In the genomic region with DNA sequence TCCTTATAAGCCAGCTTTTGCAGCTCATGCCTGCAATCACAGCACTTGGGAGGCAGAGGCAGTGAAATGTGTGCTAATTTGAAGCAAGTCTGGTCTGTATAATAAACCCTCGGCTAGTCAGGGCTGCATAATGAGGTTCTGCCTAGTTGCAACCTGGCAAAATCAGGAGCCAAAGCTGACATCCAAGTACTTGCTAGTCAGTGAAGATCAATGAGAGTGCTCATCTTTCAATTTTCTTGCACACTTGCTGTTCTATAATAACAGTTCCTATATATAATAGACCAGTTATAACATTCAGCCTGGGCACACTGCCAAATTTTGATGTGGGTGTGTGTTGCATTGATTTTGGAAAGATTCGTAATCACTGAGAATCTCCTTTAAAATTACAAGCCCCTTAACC, we compare ENCODE assay signal across 17 mouse cellular contexts. TPM values are rescaled to one million over a fixed set of nuclear protein-coding genes. Genes with fewer than 3 reads are reported as not detected.
DNase-seq lines count a peak whose midpoint lies in the region; ATAC-seq lines count a peak whose summit lies in the region.
"Had no signal": no experiment of that assay in that cellular context is flagged by ENCODE, and none has a peak within 500 bp of the region (broad histone marks: within the 10 kb centered on the region; RNA-seq: fewer than 3 reads in every experiment).

No protein-coding gene starts in this region.

- H3K9ac ChIP-seq in forebrain, embryonic 11.5 days (ENCODE audit: low read length), result no peak overlapping the region
- no peak overlapping the region for H3K9ac ChIP-seq in midbrain, embryonic 16.5 days (ENCODE audit: low read depth, low read length)
- no peak overlapping the region for H3K9ac ChIP-seq in intestine, embryonic 16.5 days (ENCODE audit: low read depth, low read length)
- H3K9ac ChIP-seq: heart, embryonic 13.5 days; liver, embryonic 12.5 days; neural tube, embryonic 15.5 days had no signal

- no peaks in the 10 kb centered on the region for H3K27me3 ChIP-seq in forebrain, embryonic 11.5 days (ENCODE audit: control insufficient read depth, insufficient read depth, low read length)
- no peaks in the 10 kb centered on the region for H3K27me3 ChIP-seq in forebrain, embryonic 10.5 days (ENCODE audit: poor library complexity, severe bottlenecking)
- no peaks in the 10 kb centered on the region for H3K27me3 ChIP-seq in midbrain, embryonic 16.5 days (ENCODE audit: control insufficient read depth, insufficient read depth, low read depth, low read length)
- H3K27me3 ChIP-seq in midbrain, embryonic 10.5 days (ENCODE audit: low read depth, poor library complexity, severe bottlenecking), result no peaks in the 10 kb centered on the region
- H3K27me3 ChIP-seq in intestine, embryonic 16.5 days (replicated peaks; ENCODE audit: control insufficient read depth, insufficient read depth, low read length), result no peaks in the 10 kb centered on the region
- H3K27me3 ChIP-seq: heart, embryonic 13.5 days; liver, embryonic 12.5 days; neural tube, embryonic 15.5 days had no signal

- no peak overlapping the region for H3K4me2 ChIP-seq in forebrain, embryonic 11.5 days (ENCODE audit: low read depth, low read length, severe bottlenecking)
- no peak overlapping the region for H3K4me2 ChIP-seq in midbrain, embryonic 16.5 days (ENCODE audit: low read length)
- H3K4me2 ChIP-seq in intestine, embryonic 16.5 days (ENCODE audit: low read depth, low read length), result no peak overlapping the region
- H3K4me2 ChIP-seq: heart, embryonic 13.5 days; liver, embryonic 12.5 days; neural tube, embryonic 15.5 days had no signal

- H3K4me1 ChIP-seq in forebrain, embryonic 11.5 days (replicated peaks; ENCODE audit: control insufficient read depth, insufficient read depth, low read length), result no peaks in the 10 kb centered on the region
- H3K4me1 ChIP-seq in forebrain, embryonic 10.5 days, result no peaks in the 10 kb centered on the region
- H3K4me1 ChIP-seq in midbrain, embryonic 16.5 days (ENCODE audit: control insufficient read depth, insufficient read depth, low read length), result no peaks in the 10 kb centered on the region
- no peaks in the 10 kb centered on the region for H3K4me1 ChIP-seq in midbrain, embryonic 10.5 days
- H3K4me1 ChIP-seq in intestine, embryonic 16.5 days (ENCODE audit: control insufficient read depth, insufficient read depth, low read length), result no peaks in the 10 kb centered on the region
- H3K4me1 ChIP-seq: heart, embryonic 13.5 days; liver, embryonic 12.5 days; neural tube, embryonic 15.5 days had no signal

- 51% methylated on average over 2 of the region's 2 CpGs for WGBS in forebrain, embryonic 11.5 days
- WGBS in forebrain, embryonic 10.5 days, result 60% methylated on average over 2 of the region's 2 CpGs
- 37% methylated on average over 2 of the region's 2 CpGs for WGBS in midbrain, embryonic 16.5 days
- WGBS in midbrain, embryonic 10.5 days, result 72% methylated on average over 2 of the region's 2 CpGs
- 52% methylated on average over 2 of the region's 2 CpGs for WGBS in intestine, embryonic 16.5 days

- no peak overlapping the region for H3K27ac ChIP-seq in forebrain, embryonic 11.5 days (ENCODE audit: low read depth, low read length)
- no peak overlapping the region for H3K27ac ChIP-seq in forebrain, embryonic 10.5 days
- no peak overlapping the region for H3K27ac ChIP-seq in midbrain, embryonic 16.5 days (ENCODE audit: low read length)
- H3K27ac ChIP-seq in midbrain, embryonic 10.5 days (replicated peaks), result no peak overlapping the region
- no peak overlapping the region for H3K27ac ChIP-seq in intestine, embryonic 16.5 days (ENCODE audit: low read length)
- H3K27ac ChIP-seq: heart, embryonic 13.5 days; liver, embryonic 12.5 days; neural tube, embryonic 15.5 days; stomach, postnatal 0 days had no signal

- H3K4me3 ChIP-seq in forebrain, embryonic 11.5 days (ENCODE audit: low read depth, low read length), result no peak overlapping the region
- H3K4me3 ChIP-seq in forebrain, embryonic 10.5 days, result no peak overlapping the region
- H3K4me3 ChIP-seq in midbrain, embryonic 16.5 days (ENCODE audit: low read depth, low read length), result no peak overlapping the region
- H3K4me3 ChIP-seq in midbrain, embryonic 10.5 days, result no peak overlapping the region
- no peak overlapping the region for H3K4me3 ChIP-seq in intestine, embryonic 16.5 days (ENCODE audit: low read length)
- H3K4me3 ChIP-seq: heart, embryonic 13.5 days; liver, embryonic 12.5 days; neural tube, embryonic 15.5 days had no signal

- no peak for DNase-seq in forebrain, embryonic 11.5 days (ENCODE audit: low spot score)
- DNase-seq in forebrain, embryonic 10.5 days (ENCODE audit: extremely low spot score, low spot score), result no peak
- no peak for DNase-seq in midbrain, embryonic 10.5 days (ENCODE audit: low spot score)
- DNase-seq in retina, embryonic 14.5 days (ENCODE audit: low spot score), result peak; percentile 3
- no peak for DNase-seq in urinary bladder, adult 2 months (ENCODE audit: low spot score)
- DNase-seq in urinary bladder, postnatal 4 days (ENCODE audit: low spot score in 2 of 2), result no peak
- DNase-seq: adrenal gland, adult 8-10 months; cerebellum, adult 11 months; gastrocnemius, postnatal 14 days; kidney, postnatal 10 days; lung, postnatal 10 days had no signal

- H3K36me3 ChIP-seq in forebrain, embryonic 11.5 days (ENCODE audit: control insufficient read depth, insufficient read depth, low read length), result no peaks in the 10 kb centered on the region
- no peaks in the 10 kb centered on the region for H3K36me3 ChIP-seq in forebrain, embryonic 10.5 days (replicated peaks)
- H3K36me3 ChIP-seq in midbrain, embryonic 16.5 days (ENCODE audit: control insufficient read depth, insufficient read depth, low read length), result no peaks in the 10 kb centered on the region
- H3K36me3 ChIP-seq in midbrain, embryonic 10.5 days, result no peaks in the 10 kb centered on the region
- no peaks in the 10 kb centered on the region for H3K36me3 ChIP-seq in intestine, embryonic 16.5 days (ENCODE audit: control insufficient read depth, insufficient read depth, low read length)
- H3K36me3 ChIP-seq: heart, embryonic 13.5 days; liver, embryonic 12.5 days; neural tube, embryonic 15.5 days had no signal

- ATAC-seq in forebrain, embryonic 11.5 days (replicated peaks; ENCODE audit: low FRiP score), result peak; percentile 49; the same call in 1 of the 2 replicates
- peak; percentile 54; the same call in 1 of the 2 replicates for ATAC-seq in midbrain, embryonic 16.5 days
- no peak for ATAC-seq in intestine, embryonic 16.5 days
- ATAC-seq: liver, embryonic 12.5 days had no signal

- no peaks in the 10 kb centered on the region for H3K9me3 ChIP-seq in forebrain, embryonic 11.5 days (ENCODE audit: control insufficient read depth, low read length)
- no peaks in the 10 kb centered on the region for H3K9me3 ChIP-seq in forebrain, embryonic 10.5 days
- H3K9me3 ChIP-seq in midbrain, embryonic 16.5 days (replicated peaks; ENCODE audit: control insufficient read depth, low read length, poor library complexity, severe bottlenecking), result no peaks in the 10 kb centered on the region
- no peaks in the 10 kb centered on the region for H3K9me3 ChIP-seq in midbrain, embryonic 10.5 days (replicated peaks)
- no peaks in the 10 kb centered on the region for H3K9me3 ChIP-seq in intestine, embryonic 16.5 days (ENCODE audit: control insufficient read depth, low read length)
- H3K9me3 ChIP-seq: heart, embryonic 13.5 days; liver, embryonic 12.5 days; neural tube, embryonic 15.5 days had no signal

RNA-seq across cellular contexts. Expression of a gene that starts 6.2 kb away (rescaled TPM):
- polyA plus RNA-seq in forebrain, embryonic 11.5 days (2014; fragmentation: Nextera tagmentation; extraction: Ambion mirVana), result 0.11 TPM in 1 of 2 replicates, not detected in the other
- polyA plus RNA-seq in forebrain, embryonic 10.5 days (2016; fragmentation: Nextera tagmentation; extraction: Ambion mirVana), result 0.07 TPM in 1 of 2 replicates, not detected in the other
- 0.50 and 0.72 TPM in 2 replicates for polyA plus RNA-seq in midbrain, embryonic 16.5 days (2015; fragmentation: Nextera tagmentation; extraction: Ambion mirVana)
- polyA plus RNA-seq in midbrain, embryonic 10.5 days (2016; fragmentation: Nextera tagmentation; extraction: Ambion mirVana), result 0.05 TPM in 1 of 2 replicates, not detected in the other
- polyA plus RNA-seq in urinary bladder, adult 2 months (2012; rRNA removed), result 0.19 and 0.21 TPM in 2 replicates
- 0.05 TPM in 1 of 2 replicates, not detected in the other for polyA plus RNA-seq in intestine, embryonic 16.5 days (2015; fragmentation: Nextera tagmentation; extraction: Ambion mirVana)
- polyA plus RNA-seq: heart, embryonic 13.5 days; liver, embryonic 12.5 days had no signal
